Mouse (Mus musculus) cerebellum, adult 8-10 months (tissue): Measurements from ENCODE around the gene Foxo6.

ENCODE experiments used
- DNase-seq: peaks from one replicate; pipeline ENCODE4 v3.0.0; 2022

Gene Foxo6

GRCm38 (mm10) chr4:120242783-120243262, 44.3 kb downstream of the Foxo6 start:
- DNase-seq: peak; percentile 67

GRCm38 (mm10) chr4:120241106-120241505, 46.0 kb downstream of the Foxo6 start:
- no peak for DNase-seq

GRCm38 (mm10) chr4:120239419-120239818, 47.7 kb downstream of the Foxo6 start:
- DNase-seq: no peak

- DNase-seq: no peak
Observed at GRCm38 (mm10) chr4:120233243-120233642, 53.9 kb downstream of the Foxo6 start.

- no peak for DNase-seq
Observed at GRCm38 (mm10) chr4:120232541-120232940, 54.6 kb downstream of the Foxo6 start.

GRCm38 (mm10) chr4:120231982-120232381, 55.2 kb downstream of the Foxo6 start:
- no peak for DNase-seq

- DNase-seq: no peak
Observed at GRCm38 (mm10) chr4:120230256-120230649, 56.9 kb downstream of the Foxo6 start.

- no peak for DNase-seq
Observed at GRCm38 (mm10) chr4:120229505-120230255, 57.5 kb downstream of the Foxo6 start.

- DNase-seq: no peak
Observed at GRCm38 (mm10) chr4:120228613-120229012, 58.5 kb downstream of the Foxo6 start.

GRCm38 (mm10) chr4:120227224-120227623, 59.9 kb downstream of the Foxo6 start:
- DNase-seq: no peak

- no peak for DNase-seq
Observed at GRCm38 (mm10) chr4:120226682-120227081, 60.5 kb downstream of the Foxo6 start.

- peak; percentile 85 for DNase-seq
Observed at GRCm38 (mm10) chr4:120225135-120225780, 61.9 kb downstream of the Foxo6 start.

GRCm38 (mm10) chr4:120223805-120224204, 63.3 kb downstream of the Foxo6 start:
- peak; percentile 30 for DNase-seq

GRCm38 (mm10) chr4:120223108-120223745, 63.9 kb downstream of the Foxo6 start:
- DNase-seq: no peak

- no peak for DNase-seq
Observed at GRCm38 (mm10) chr4:120221708-120222107, 65.4 kb downstream of the Foxo6 start.

- DNase-seq: no peak
Observed at GRCm38 (mm10) chr4:120218878-120219277, 68.3 kb downstream of the Foxo6 start.
